In the genomic region with DNA sequence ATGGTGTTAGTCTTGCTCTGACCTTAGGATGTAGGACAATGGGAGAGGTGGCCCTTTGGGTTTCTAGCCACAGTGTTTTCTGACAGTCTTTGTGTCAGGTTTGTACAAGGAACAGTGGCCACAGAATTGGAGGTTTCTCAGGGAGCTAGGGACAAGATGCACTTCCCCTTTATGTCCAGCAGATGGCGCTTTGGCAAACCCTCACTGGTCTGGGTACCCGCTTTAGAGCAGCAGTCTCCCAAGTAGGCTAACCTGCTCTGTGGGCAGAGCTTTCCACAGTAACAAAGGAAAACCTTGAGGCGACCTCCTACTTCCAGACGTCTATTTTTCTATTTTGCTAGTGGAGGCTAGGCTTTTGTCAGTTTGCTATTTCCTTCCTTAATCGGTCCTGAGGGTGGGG, we compare ENCODE assay signal across 8 mouse cellular contexts. TPM values are rescaled to one million over a fixed set of nuclear protein-coding genes. Genes with fewer than 3 reads are reported as not detected.
DNase-seq lines count a peak whose midpoint lies in the region; TF ChIP-seq lines count a peak whose summit lies in the region.

No protein-coding gene starts in this region.

- H3K27me3 ChIP-seq in kidney, adult 2 months (replicated peaks; ENCODE audit: control insufficient read depth, insufficient read depth, low read length): no peaks in the 10 kb centered on the region
- no peaks in the 10 kb centered on the region for H3K27me3 ChIP-seq in liver, adult 2 months (ENCODE audit: control insufficient read depth, insufficient read depth, low read length)

- no peaks in the 10 kb centered on the region for H3K36me3 ChIP-seq in kidney, adult 2 months (ENCODE audit: control insufficient read depth, insufficient read depth, low read length)
- H3K36me3 ChIP-seq in liver, adult 2 months (ENCODE audit: control insufficient read depth, insufficient read depth, low read length): no peaks in the 10 kb centered on the region

- no peaks in the 10 kb centered on the region for H3K4me1 ChIP-seq in kidney, adult 2 months (ENCODE audit: control insufficient read depth, insufficient read depth, low read length)
- no peaks in the 10 kb centered on the region for H3K4me1 ChIP-seq in liver, adult 2 months (ENCODE audit: control insufficient read depth, insufficient read depth, low read length)

- H3K9ac ChIP-seq in liver, adult 2 months (ENCODE audit: low read depth, low read length): no peak overlapping the region

- H3K4me3 ChIP-seq in kidney, adult 2 months (ENCODE audit: insufficient read depth, low read depth, low read length): no peak overlapping the region
- H3K4me3 ChIP-seq in liver, adult 2 months (ENCODE audit: insufficient read depth, low read depth, low read length): no peak overlapping the region

- DNase-seq in 416B (ENCODE audit: low read depth) (peak; percentile 44), MN1 (ENCODE audit: low spot score) (peak; percentile 27)
- peak; percentile 69 to 77 for DNase-seq in cerebellum, postnatal 25 days
- DNase-seq in frontal cortex, postnatal 36 days (ENCODE audit: low spot score in 2 of 2): peak; percentile 61 to 84
- peak; percentile 64 for DNase-seq in kidney, adult 2 months
- DNase-seq in liver, adult 2 months (ENCODE audit: extremely low read depth, low read depth, low spot score): peak; percentile 9
- peak; percentile 62 for DNase-seq in neural tube, embryonic 10.5 days (ENCODE audit: extremely low spot score, low spot score)
- DNase-seq in thymus, postnatal 10 days (ENCODE audit: low spot score in 2 of 2): peak; percentile 8 to 43

- H3K79me2 ChIP-seq in liver, adult 2 months (ENCODE audit: control insufficient read depth, insufficient read depth, low read length): no peaks in the 10 kb centered on the region

- H3K27ac ChIP-seq in kidney, adult 2 months (ENCODE audit: insufficient read depth, low read depth, low read length): no peak overlapping the region
- no peak overlapping the region for H3K27ac ChIP-seq in liver, adult 2 months (replicated peaks; ENCODE audit: insufficient read depth, low read depth, low read length)

- peak; percentile 90 for TF ChIP-seq CTCF in kidney, adult 2 months (conservative IDR thresholded peaks at IDR 0.05; ENCODE audit: insufficient read depth, insufficient read length, low read depth, low read length)
- TF ChIP-seq CTCF in liver, adult 2 months (IDR thresholded peaks at IDR 0.05; ENCODE audit: low read depth, low read length): peak; percentile 86

- 5% methylated on average over 5 of the region's 5 CpGs for WGBS in kidney, adult 2 months
- 10% methylated on average over 5 of the region's 5 CpGs for WGBS in liver, adult 2 months

- no peak for TF ChIP-seq POLR2A in kidney, adult 2 months (IDR thresholded peaks at IDR 0.05; ENCODE audit: low read depth, low read length)
- no peak for TF ChIP-seq POLR2A in liver, adult 2 months (IDR thresholded peaks at IDR 0.05; ENCODE audit: extremely low read depth, insufficient read depth, low read length)

RNA-seq across cellular contexts. Expression of a gene that starts 7.4 kb away (rescaled TPM):
- 253 and 258 TPM in 2 replicates for polyA plus RNA-seq in kidney, adult 2 months (2012; rRNA removed)
- total RNA-seq in liver, adult 2 months (2014; rRNA removed): 0.09 TPM in 1 of 2 replicates, not detected in the other
- not detected in 2 replicates for polyA plus RNA-seq in liver, adult 2 months (2012; rRNA removed)

RNA-seq across cellular contexts. Expression of a gene that starts 27.5 kb away (rescaled TPM):
- polyA plus RNA-seq in kidney, adult 2 months (2012; rRNA removed): 2.0 and 2.8 TPM in 2 replicates
- 0.46 and 0.81 TPM in 2 replicates for total RNA-seq in liver, adult 2 months (2014; rRNA removed)
- polyA plus RNA-seq in liver, adult 2 months (2012; rRNA removed): 0.55 and 1.0 TPM in 2 replicates

RNA-seq across cellular contexts. Expression of a gene that starts 34.5 kb away (rescaled TPM):
- polyA plus RNA-seq in kidney, adult 2 months (2012; rRNA removed): 118 TPM in 1 of 2 replicates, not detected in the other
- not detected in 2 replicates for total RNA-seq in liver, adult 2 months (2014; rRNA removed)
- not detected in 2 replicates for polyA plus RNA-seq in liver, adult 2 months (2012; rRNA removed)

Comparison
In these comparisons a context has a peak if more than half of its experiments do, and no peak if none do; other contexts are left out.
1. DNase-seq: peak in every context shown above with its lines; median percentile 73 in cerebellum, postnatal 25 days; 72 in frontal cortex, postnatal 36 days; 64 in kidney, adult 2 months; 62 in neural tube, embryonic 10.5 days; 44 in 416B; 27 in MN1; 26 in thymus, postnatal 10 days; 9 in liver, adult 2 months.
2. RNA of a gene that starts 7.4 kb away (polyA plus RNA-seq): 253 to 258 TPM in kidney, adult 2 months; not detected in liver, adult 2 months; every median in the first group is over 100 times any median in the second.